ENCODE assay signal across 17 mouse cellular contexts in the genomic region with DNA sequence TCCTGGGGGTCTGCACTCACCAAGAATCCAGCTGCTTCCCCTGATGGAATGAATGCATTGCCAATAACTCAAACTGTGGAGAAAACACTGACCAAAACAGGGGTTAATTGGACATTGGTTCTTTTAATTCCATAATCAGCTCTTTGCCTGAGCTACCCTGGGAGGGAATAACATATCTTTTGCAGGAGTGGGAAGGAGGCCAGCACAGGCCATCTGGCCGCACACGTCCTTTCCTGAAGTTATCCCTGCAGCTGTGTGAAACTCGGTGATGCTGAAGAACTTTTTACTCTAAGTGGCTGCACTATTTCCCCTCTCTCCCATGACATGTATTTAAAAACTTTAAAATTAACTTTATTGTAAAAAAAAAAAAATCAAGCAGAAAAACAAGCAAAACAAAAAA.
DNase-seq lines count a peak whose midpoint lies in the region; ATAC-seq and TF ChIP-seq lines count a peak whose summit lies in the region.
"Had no signal": no experiment of that assay in that cellular context is flagged by ENCODE, and none has a peak within 500 bp of the region (broad histone marks: within the 10 kb centered on the region; RNA-seq: fewer than 3 reads in every experiment).

No protein-coding gene starts in this region.

- no peak for TF ChIP-seq EP300 in liver, postnatal 0 days (IDR thresholded peaks at IDR 0.05; ENCODE audit: low read depth)

- no peak for TF ChIP-seq CTCF in liver, postnatal 0 days (IDR thresholded peaks at IDR 0.05; ENCODE audit: low read depth)

- no peaks in the 10 kb centered on the region for H3K4me1 ChIP-seq in heart, embryonic 11.5 days (ENCODE audit: control insufficient read depth, insufficient read depth, low read length)
- H3K4me1 ChIP-seq in liver, embryonic 12.5 days, result peaks cover 50% of the 10 kb centered on the region
- H3K4me1 ChIP-seq in liver, postnatal 0 days (ENCODE audit: insufficient read depth), result no peaks in the 10 kb centered on the region; the same call in 1 of the 2 replicates
- H3K4me1 ChIP-seq: kidney, embryonic 15.5 days; neural tube, embryonic 12.5 days had no signal

- H3K27ac ChIP-seq in heart, embryonic 11.5 days (ENCODE audit: low read depth, low read length), result no peak overlapping the region
- peak overlapping the region; percentile 36; the same call in 1 of the 2 replicates for H3K27ac ChIP-seq in liver, embryonic 12.5 days
- no peak overlapping the region for H3K27ac ChIP-seq in liver, postnatal 0 days (ENCODE audit: low read depth)
- H3K27ac ChIP-seq: kidney, embryonic 15.5 days; liver, embryonic 15.5 days; neural tube, embryonic 12.5 days had no signal

- H3K9ac ChIP-seq in heart, embryonic 11.5 days (ENCODE audit: low read depth, low read length), result no peak overlapping the region
- H3K9ac ChIP-seq in liver, embryonic 12.5 days, result no peak overlapping the region
- H3K9ac ChIP-seq in liver, postnatal 0 days (replicated peaks), result no peak overlapping the region
- H3K9ac ChIP-seq: kidney, embryonic 15.5 days; liver, embryonic 15.5 days; neural tube, embryonic 12.5 days had no signal

- 57% methylated on average over 3 of the region's 3 CpGs for WGBS in heart, embryonic 11.5 days (ENCODE audit: insufficient replicate concordance)
- 90% methylated on average over 3 of the region's 3 CpGs for WGBS in liver, embryonic 12.5 days (ENCODE audit: insufficient replicate concordance)
- WGBS in liver, postnatal 0 days (ENCODE audit: insufficient replicate concordance), result 81% methylated on average over 3 of the region's 3 CpGs

- H3K4me2 ChIP-seq in heart, embryonic 11.5 days, result no peak overlapping the region
- no peak overlapping the region for H3K4me2 ChIP-seq in liver, embryonic 12.5 days
- no peak overlapping the region for H3K4me2 ChIP-seq in liver, postnatal 0 days (ENCODE audit: low read depth, low read length)
- H3K4me2 ChIP-seq: kidney, embryonic 15.5 days; liver, embryonic 15.5 days; neural tube, embryonic 12.5 days had no signal

- H3K9me3 ChIP-seq in heart, embryonic 11.5 days (replicated peaks; ENCODE audit: control insufficient read depth, low read length), result no peaks in the 10 kb centered on the region
- no peaks in the 10 kb centered on the region for H3K9me3 ChIP-seq in liver, embryonic 12.5 days (replicated peaks)
- H3K9me3 ChIP-seq in liver, postnatal 0 days (ENCODE audit: low read length), result no peaks in the 10 kb centered on the region
- H3K9me3 ChIP-seq: kidney, embryonic 15.5 days; liver, embryonic 15.5 days; neural tube, embryonic 12.5 days had no signal

- no peaks in the 10 kb centered on the region for H3K36me3 ChIP-seq in heart, embryonic 11.5 days (ENCODE audit: control insufficient read depth, insufficient read depth, low read length)
- H3K36me3 ChIP-seq in liver, embryonic 12.5 days, result peaks cover 42% of the 10 kb centered on the region
- peaks cover 4% of the 10 kb centered on the region; the same call in 1 of the 2 replicates for H3K36me3 ChIP-seq in liver, postnatal 0 days (replicated peaks; ENCODE audit: insufficient read depth, low read length)
- H3K36me3 ChIP-seq: neural tube, embryonic 12.5 days had no signal

- peak; percentile 58 for DNase-seq in cerebellum, adult 11-12 months
- peak; percentile 95 for DNase-seq in heart, adult 11 months
- DNase-seq in liver, postnatal 0 days, result no peak
- DNase-seq in spleen, postnatal 36 days (ENCODE audit: low spot score in 2 of 2), result no peak
- no peak for DNase-seq in embryo, embryonic 10.5 days (ENCODE audit: low spot score)
- DNase-seq: adrenal gland, postnatal 25 days; layer of hippocampus, postnatal 36 days; lung, postnatal 14 days; right cerebral cortex, postnatal 4 days; thymus, adult 2 months had no signal

- ATAC-seq in cerebellum, adult (ENCODE audit: insufficient number of reproducible peaks, low FRiP score, low TSS enrichment), result no peak
- ATAC-seq in heart, embryonic 11.5 days (replicated peaks; ENCODE audit: insufficient number of reproducible peaks, low FRiP score, low TSS enrichment), result no peak
- ATAC-seq in liver, embryonic 12.5 days, result no peak
- no peak for ATAC-seq in liver, postnatal 0 days

- no peak overlapping the region for H3K4me3 ChIP-seq in heart, embryonic 11.5 days (ENCODE audit: low read depth, low read length)
- H3K4me3 ChIP-seq in liver, embryonic 12.5 days, result no peak overlapping the region
- H3K4me3 ChIP-seq in liver, postnatal 0 days (ENCODE audit: low read depth, low read length), result no peak overlapping the region
- H3K4me3 ChIP-seq: kidney, embryonic 15.5 days; liver, embryonic 15.5 days; neural tube, embryonic 12.5 days had no signal

- no peaks in the 10 kb centered on the region for H3K27me3 ChIP-seq in heart, embryonic 11.5 days (ENCODE audit: control insufficient read depth, insufficient read depth, low read length)
- H3K27me3 ChIP-seq in liver, embryonic 12.5 days (replicated peaks), result no peaks in the 10 kb centered on the region
- H3K27me3 ChIP-seq in liver, postnatal 0 days (ENCODE audit: insufficient read depth, low read length), result no peaks in the 10 kb centered on the region
- H3K27me3 ChIP-seq: CH12.LX; kidney, embryonic 15.5 days; liver, embryonic 15.5 days; neural tube, embryonic 12.5 days had no signal

Comparison
In these comparisons a context has a peak if more than half of its experiments do, and no peak if none do; other contexts are left out.
1. DNase-seq: peak in cerebellum, adult 11-12 months (single experiment) and heart, adult 11 months (single experiment); none in liver, postnatal 0 days (single experiment), spleen, postnatal 36 days (0 of 2) and embryo, embryonic 10.5 days (single experiment).